Mouse (Mus musculus) ES-Bruce4 (cell line): ENCODE measurements around the gene Gzf1.

Experiments
- CTCF ChIP-seq: IDR thresholded peaks from one replicate; pipeline ENCODE4 v1.8.1; 2011; ENCODE audit warnings: low read depth, low read length
- EP300 ChIP-seq: IDR thresholded peaks from 2 replicates; pipeline ENCODE4 v1.6.1; 2011; ENCODE audit warnings: low read depth, low read length; ENCODE audit not compliant: insufficient read depth

DNA sequence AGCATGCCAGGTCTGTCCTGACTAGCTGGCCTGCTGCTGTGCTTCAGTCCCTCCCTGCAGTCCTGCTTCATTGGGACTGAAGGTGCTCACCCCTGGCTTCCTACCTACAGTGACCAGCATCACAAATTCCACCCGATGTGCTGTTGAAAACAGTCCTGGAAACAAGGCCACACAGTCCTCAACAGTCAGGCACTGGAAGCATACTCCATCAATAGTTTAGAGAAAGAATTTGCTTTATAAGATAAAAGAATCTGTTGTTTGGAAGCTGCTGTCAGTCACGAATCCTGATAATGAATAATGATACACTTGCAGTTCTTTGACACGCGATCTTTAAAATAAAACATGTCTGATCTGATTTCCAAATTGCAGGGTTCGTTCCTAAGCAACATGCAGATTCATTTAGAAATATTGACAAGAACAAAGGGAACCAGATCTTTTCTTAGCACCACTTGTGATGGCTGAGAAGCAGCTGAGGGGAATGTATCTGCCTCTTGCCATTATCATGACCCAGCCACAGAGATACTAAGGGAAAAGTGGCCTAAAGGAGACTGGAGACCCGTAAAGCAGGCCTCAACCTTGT, 36.3 kb upstream of the Gzf1 start:
- TF ChIP-seq EP300 (no peak), CTCF (no peak)
